Mouse (Mus musculus): ENCODE results near the gene Jup.

GRCm38 (mm10) chr11:100396886-100397599 lies 520 bp downstream of the Jup start:
- TF ChIP-seq CTCF (IDR thresholded peaks at IDR 0.05; ENCODE audit: low read depth, low read length) = peak; percentile 5; the same call in 1 of the 2 replicates
- no peak for TF ChIP-seq POLR2A (IDR thresholded peaks at IDR 0.05; ENCODE audit: borderline replicate concordance, low read depth, low read length)
